Mouse (Mus musculus): ENCODE data around the gene Sh3gl1. TPM values are rescaled to one million over a fixed set of nuclear protein-coding genes. Genes with fewer than 3 reads are reported as not detected.

The Sh3gl1 gene
- total and polyA plus RNA-seq, 3 experiments: 41.0 to 78.4 TPM; not detected in 1

Other genes with a start within 250 kb of the Sh3gl1 start
- 1.7 TPM in 2 replicates for gene Zfp119a, start 157.7 kb downstream of the Sh3gl1 start, total RNA-seq (2012; rRNA removed)
- gene Zfp119a, start 157.7 kb downstream of the Sh3gl1 start, polyA plus RNA-seq (2012; ENCODE audit: insufficient read depth in 1 of 2, insufficient read length in 2 of 2, low read depth in 1 of 2, low replicate concordance in 2 of 2, missing spikeins in 1 of 2): under 1 TPM in 1 of 2 experiments, not detected in 1; 0.71 TPM
- gene Zfp959, start 144.5 kb downstream of the Sh3gl1 start, total RNA-seq (2012; rRNA removed): 6.0 and 7.4 TPM in 2 replicates
- 1 to 10 TPM in 1 of 2 experiments, not detected in 1; 4.2 TPM for gene Zfp959, start 144.5 kb downstream of the Sh3gl1 start, polyA plus RNA-seq (2012; ENCODE audit: insufficient read depth in 1 of 2, insufficient read length in 2 of 2, low read depth in 1 of 2, low replicate concordance in 2 of 2, missing spikeins in 1 of 2)
- gene Zfp119b, start 87.1 kb downstream of the Sh3gl1 start, total RNA-seq (2012; rRNA removed): 1.6 and 2.0 TPM in 2 replicates
- 1 to 10 TPM in 1 of 2 experiments, not detected in 1; 1.1 TPM for gene Zfp119b, start 87.1 kb downstream of the Sh3gl1 start, polyA plus RNA-seq (2012; ENCODE audit: insufficient read depth in 1 of 2, insufficient read length in 2 of 2, low read depth in 1 of 2, low replicate concordance in 2 of 2, missing spikeins in 1 of 2)
- gene Ebi3, start 84.0 kb downstream of the Sh3gl1 start, total RNA-seq (2012; rRNA removed): 0.15 TPM in 1 of 2 replicates, not detected in the other
- under 1 TPM in 1 of 2 experiments, not detected in 1; 0.86 TPM for gene Ebi3, start 84.0 kb downstream of the Sh3gl1 start, polyA plus RNA-seq (2012; ENCODE audit: insufficient read depth in 1 of 2, insufficient read length in 2 of 2, low read depth in 1 of 2, low replicate concordance in 2 of 2, missing spikeins in 1 of 2)
- gene Yju2, start 77.5 kb downstream of the Sh3gl1 start, total RNA-seq (2012; rRNA removed): 17.6 and 18.6 TPM in 2 replicates
- gene Yju2, start 77.5 kb downstream of the Sh3gl1 start, polyA plus RNA-seq (2012; ENCODE audit: insufficient read depth in 1 of 2, insufficient read length in 2 of 2, low read depth in 1 of 2, low replicate concordance in 2 of 2, missing spikeins in 1 of 2): 10 to 100 TPM; 25.2 to 91.8 TPM
- 0.26 and 0.31 TPM in 2 replicates for gene Shd, start 66.2 kb downstream of the Sh3gl1 start, total RNA-seq (2012; rRNA removed)
- gene Shd, start 66.2 kb downstream of the Sh3gl1 start, polyA plus RNA-seq (2012; ENCODE audit: insufficient read depth in 1 of 2, insufficient read length in 2 of 2, low read depth in 1 of 2, low replicate concordance in 2 of 2, missing spikeins in 1 of 2): under 1 TPM in 1 of 2 experiments, not detected in 1; 0.89 TPM
- gene Fsd1, start 50.1 kb downstream of the Sh3gl1 start, total RNA-seq (2012; rRNA removed): not detected in 2 replicates
- gene Fsd1, start 50.1 kb downstream of the Sh3gl1 start, polyA plus RNA-seq (2012; ENCODE audit: insufficient read depth in 1 of 2, insufficient read length in 2 of 2, low read depth in 1 of 2, low replicate concordance in 2 of 2, missing spikeins in 1 of 2): not detected
- gene Stap2, start 31.1 kb downstream of the Sh3gl1 start, total RNA-seq (2012; rRNA removed): 0.08 and 0.10 TPM in 2 replicates
- gene Stap2, start 31.1 kb downstream of the Sh3gl1 start, polyA plus RNA-seq (2012; ENCODE audit: insufficient read depth in 1 of 2, insufficient read length in 2 of 2, low read depth in 1 of 2, low replicate concordance in 2 of 2, missing spikeins in 1 of 2): under 1 TPM in 1 of 2 experiments, not detected in 1; 0.08 TPM
- gene Mpnd, start 30.9 kb downstream of the Sh3gl1 start, total RNA-seq (2012; rRNA removed): 3.9 and 5.6 TPM in 2 replicates
- gene Mpnd, start 30.9 kb downstream of the Sh3gl1 start, polyA plus RNA-seq (2012; ENCODE audit: insufficient read depth in 1 of 2, insufficient read length in 2 of 2, low read depth in 1 of 2, low replicate concordance in 2 of 2, missing spikeins in 1 of 2): 10 to 100 TPM in 1 of 2 experiments, not detected in 1; 18.3 TPM
- 48.5 and 49.5 TPM in 2 replicates for gene Chaf1a, start 3.8 kb upstream of the Sh3gl1 start, total RNA-seq (2012; rRNA removed)
- gene Chaf1a, start 3.8 kb upstream of the Sh3gl1 start, polyA plus RNA-seq (2012; ENCODE audit: insufficient read depth in 1 of 2, insufficient read length in 2 of 2, low read depth in 1 of 2, low replicate concordance in 2 of 2, missing spikeins in 1 of 2): 100 to 1,000 TPM in 1 of 2 experiments, not detected in 1; 116 TPM
- 24.8 and 28.2 TPM in 2 replicates for gene Ubxn6, start 38.4 kb upstream of the Sh3gl1 start, total RNA-seq (2012; rRNA removed)
- gene Ubxn6, start 38.4 kb upstream of the Sh3gl1 start, polyA plus RNA-seq (2012; ENCODE audit: insufficient read depth in 1 of 2, insufficient read length in 2 of 2, low read depth in 1 of 2, low replicate concordance in 2 of 2, missing spikeins in 1 of 2): 10 to 100 TPM in 1 of 2 experiments, not detected in 1; 42.2 TPM
- 64.2 and 71.9 TPM in 2 replicates for gene Hdgfl2, start 43.0 kb upstream of the Sh3gl1 start, total RNA-seq (2012; rRNA removed)
- 100 to 1,000 TPM in 1 of 2 experiments, not detected in 1; 132 TPM for gene Hdgfl2, start 43.0 kb upstream of the Sh3gl1 start, polyA plus RNA-seq (2012; ENCODE audit: insufficient read depth in 1 of 2, insufficient read length in 2 of 2, low read depth in 1 of 2, low replicate concordance in 2 of 2, missing spikeins in 1 of 2)
- 0.08 and 0.10 TPM in 2 replicates for gene Plin4, start 73.2 kb upstream of the Sh3gl1 start, total RNA-seq (2012; rRNA removed)
- gene Plin4, start 73.2 kb upstream of the Sh3gl1 start, polyA plus RNA-seq (2012; ENCODE audit: insufficient read depth in 1 of 2, insufficient read length in 2 of 2, low read depth in 1 of 2, low replicate concordance in 2 of 2, missing spikeins in 1 of 2): under 1 TPM in 1 of 2 experiments, not detected in 1; 0.07 TPM
- not detected in 2 replicates for gene Plin5, start 81.0 kb upstream of the Sh3gl1 start, total RNA-seq (2012; rRNA removed)
- gene Plin5, start 81.0 kb upstream of the Sh3gl1 start, polyA plus RNA-seq (2012; ENCODE audit: insufficient read depth in 1 of 2, insufficient read length in 2 of 2, low read depth in 1 of 2, low replicate concordance in 2 of 2, missing spikeins in 1 of 2): not detected
- gene Lrg1, start 85.4 kb upstream of the Sh3gl1 start, total RNA-seq (2012; rRNA removed): not detected in 2 replicates
- not detected for gene Lrg1, start 85.4 kb upstream of the Sh3gl1 start, polyA plus RNA-seq (2012; ENCODE audit: insufficient read depth in 1 of 2, insufficient read length in 2 of 2, low read depth in 1 of 2, low replicate concordance in 2 of 2, missing spikeins in 1 of 2)
- 7.0 and 7.7 TPM in 2 replicates for gene Sema6b, start 103.7 kb upstream of the Sh3gl1 start, total RNA-seq (2012; rRNA removed)
- gene Sema6b, start 103.7 kb upstream of the Sh3gl1 start, polyA plus RNA-seq (2012; ENCODE audit: insufficient read depth in 1 of 2, insufficient read length in 2 of 2, low read depth in 1 of 2, low replicate concordance in 2 of 2, missing spikeins in 1 of 2): 10 to 100 TPM in 1 of 2 experiments, not detected in 1; 16.8 TPM
- gene Tnfaip8l1, start 125.8 kb upstream of the Sh3gl1 start, total RNA-seq (2012; rRNA removed): 3.4 and 4.0 TPM in 2 replicates
- 1 to 10 TPM in 1 of 2 experiments, not detected in 1; 5.5 TPM for gene Tnfaip8l1, start 125.8 kb upstream of the Sh3gl1 start, polyA plus RNA-seq (2012; ENCODE audit: insufficient read depth in 1 of 2, insufficient read length in 2 of 2, low read depth in 1 of 2, low replicate concordance in 2 of 2, missing spikeins in 1 of 2)
- 112 and 137 TPM in 2 replicates for gene Mydgf, start 147.3 kb upstream of the Sh3gl1 start, total RNA-seq (2012; rRNA removed)
- 100 to 1,000 TPM in 1 of 2 experiments, not detected in 1; 117 TPM for gene Mydgf, start 147.3 kb upstream of the Sh3gl1 start, polyA plus RNA-seq (2012; ENCODE audit: insufficient read depth in 1 of 2, insufficient read length in 2 of 2, low read depth in 1 of 2, low replicate concordance in 2 of 2, missing spikeins in 1 of 2)
- gene Dpp9, start 182.3 kb upstream of the Sh3gl1 start, total RNA-seq (2012; rRNA removed): 34.3 and 36.3 TPM in 2 replicates
- 10 to 100 TPM in 1 of 2 experiments, not detected in 1; 67.2 TPM for gene Dpp9, start 182.3 kb upstream of the Sh3gl1 start, polyA plus RNA-seq (2012; ENCODE audit: insufficient read depth in 1 of 2, insufficient read length in 2 of 2, low read depth in 1 of 2, low replicate concordance in 2 of 2, missing spikeins in 1 of 2)
- gene Fem1a, start 220.2 kb upstream of the Sh3gl1 start, total RNA-seq (2012; rRNA removed): 16.2 and 21.5 TPM in 2 replicates
- 10 to 100 TPM in 1 of 2 experiments, not detected in 1; 17.1 TPM for gene Fem1a, start 220.2 kb upstream of the Sh3gl1 start, polyA plus RNA-seq (2012; ENCODE audit: insufficient read depth in 1 of 2, insufficient read length in 2 of 2, low read depth in 1 of 2, low replicate concordance in 2 of 2, missing spikeins in 1 of 2)
- 3.5 and 4.6 TPM in 2 replicates for gene Ticam1, start 240.2 kb upstream of the Sh3gl1 start, total RNA-seq (2012; rRNA removed)
- gene Ticam1, start 240.2 kb upstream of the Sh3gl1 start, polyA plus RNA-seq (2012; ENCODE audit: insufficient read depth in 1 of 2, insufficient read length in 2 of 2, low read depth in 1 of 2, low replicate concordance in 2 of 2, missing spikeins in 1 of 2): 1 to 10 TPM in 1 of 2 experiments, not detected in 1; 8.7 TPM